Mouse (Mus musculus): ENCODE measurements around the gene 1810055G02Rik. TPM values are rescaled to one million over a fixed set of nuclear protein-coding genes. Genes with fewer than 3 reads are reported as not detected.

1810055G02Rik gene
- total RNA-seq, 1 experiment from 2014 or later = 5.1 TPM

GRCm38 (mm10) chr19:3692414-3693145, 15.5 kb upstream of the 1810055G02Rik start:
- no peak for ATAC-seq (ENCODE audit: extremely low read depth, insufficient number of reproducible peaks, low FRiP score, poor library complexity, severe bottlenecking)

- no peak for ATAC-seq (ENCODE audit: extremely low read depth, insufficient number of reproducible peaks, low FRiP score, poor library complexity, severe bottlenecking)
Measured at GRCm38 (mm10) chr19:3694476-3694875, 13.6 kb upstream of the 1810055G02Rik start.

GRCm38 (mm10) chr19:3695006-3695405, 13.1 kb upstream of the 1810055G02Rik start:
- ATAC-seq (ENCODE audit: extremely low read depth, insufficient number of reproducible peaks, low FRiP score, poor library complexity, severe bottlenecking) = no peak

GRCm38 (mm10) chr19:3695471-3695870, 12.6 kb upstream of the 1810055G02Rik start:
- no peak for ATAC-seq (ENCODE audit: extremely low read depth, insufficient number of reproducible peaks, low FRiP score, poor library complexity, severe bottlenecking)

GRCm38 (mm10) chr19:3695976-3696375, 12.1 kb upstream of the 1810055G02Rik start:
- ATAC-seq (ENCODE audit: extremely low read depth, insufficient number of reproducible peaks, low FRiP score, poor library complexity, severe bottlenecking) = no peak

- ATAC-seq (ENCODE audit: extremely low read depth, insufficient number of reproducible peaks, low FRiP score, poor library complexity, severe bottlenecking) = no peak
Measured at GRCm38 (mm10) chr19:3698035-3698434, 10.1 kb upstream of the 1810055G02Rik start.

- ATAC-seq (ENCODE audit: extremely low read depth, insufficient number of reproducible peaks, low FRiP score, poor library complexity, severe bottlenecking) = peak; percentile 78; the same call in 1 of the 2 replicates
Measured at GRCm38 (mm10) chr19:3699508-3700438, 8.3 kb upstream of the 1810055G02Rik start.

GRCm38 (mm10) chr19:3702460-3702859, 5.6 kb upstream of the 1810055G02Rik start:
- ATAC-seq (ENCODE audit: extremely low read depth, insufficient number of reproducible peaks, low FRiP score, poor library complexity, severe bottlenecking) = no peak

- no peak; the same call in 1 of the 2 replicates for ATAC-seq (ENCODE audit: extremely low read depth, insufficient number of reproducible peaks, low FRiP score, poor library complexity, severe bottlenecking)
Measured at GRCm38 (mm10) chr19:3706258-3706657, 1.8 kb upstream of the 1810055G02Rik start.

- no peak for ATAC-seq (ENCODE audit: extremely low read depth, insufficient number of reproducible peaks, low FRiP score, poor library complexity, severe bottlenecking)
Measured at GRCm38 (mm10) chr19:3707553-3707952, 540 bp upstream of the 1810055G02Rik start.

GRCm38 (mm10) chr19:3709013-3709787, 1.1 kb downstream of the 1810055G02Rik start:
- no peak for ATAC-seq (ENCODE audit: extremely low read depth, insufficient number of reproducible peaks, low FRiP score, poor library complexity, severe bottlenecking)

GRCm38 (mm10) chr19:3710436-3710835, 2.3 kb downstream of the 1810055G02Rik start:
- ATAC-seq (ENCODE audit: extremely low read depth, insufficient number of reproducible peaks, low FRiP score, poor library complexity, severe bottlenecking) = no peak

- ATAC-seq (ENCODE audit: extremely low read depth, insufficient number of reproducible peaks, low FRiP score, poor library complexity, severe bottlenecking) = no peak
Measured at GRCm38 (mm10) chr19:3714381-3714780, 6.3 kb downstream of the 1810055G02Rik start.

- peak; percentile 63 for ATAC-seq (ENCODE audit: extremely low read depth, insufficient number of reproducible peaks, low FRiP score, poor library complexity, severe bottlenecking)
Measured at GRCm38 (mm10) chr19:3718481-3719361, 10.6 kb downstream of the 1810055G02Rik start.

- peak; percentile 34 for ATAC-seq (ENCODE audit: extremely low read depth, insufficient number of reproducible peaks, low FRiP score, poor library complexity, severe bottlenecking)
Measured at GRCm38 (mm10) chr19:3719362-3719891, 11.3 kb downstream of the 1810055G02Rik start.

GRCm38 (mm10) chr19:3723170-3723569, 15.1 kb downstream of the 1810055G02Rik start:
- ATAC-seq (ENCODE audit: extremely low read depth, insufficient number of reproducible peaks, low FRiP score, poor library complexity, severe bottlenecking) = peak; percentile 27; the same call in 1 of the 2 replicates

GRCm38 (mm10) chr19:3723904-3724303, 15.8 kb downstream of the 1810055G02Rik start:
- 0 out of 2 replicates have a peak, but pooled peaks have one; percentile 31 for ATAC-seq (ENCODE audit: extremely low read depth, insufficient number of reproducible peaks, low FRiP score, poor library complexity, severe bottlenecking)

GRCm38 (mm10) chr19:3724779-3725178, 16.7 kb downstream of the 1810055G02Rik start:
- 0 out of 2 replicates have a peak, but pooled peaks have one; percentile 41 for ATAC-seq (ENCODE audit: extremely low read depth, insufficient number of reproducible peaks, low FRiP score, poor library complexity, severe bottlenecking)

Measured in neutrophil, adult 5-6 weeks (primary cell).